Mouse (Mus musculus) megakaryocyte, embryonic 14.5 days (primary cell): Measurements from ENCODE around the gene Calr4. TPM values are rescaled to one million over a fixed set of nuclear protein-coding genes. Genes with fewer than 3 reads are reported as not detected.

ENCODE experiments used
- H3K27me3 ChIP-seq: replicated peaks from 2 replicates; pipeline ENCODE3; 2012; ENCODE audit warnings: inconsistent platforms
- H3K36me3 ChIP-seq: replicated peaks from 2 replicates; pipeline ENCODE3; 2012; ENCODE audit warnings: low read length, inconsistent platforms, mixed read lengths
- H3K4me1 ChIP-seq: 2 replicates; pipeline ENCODE4 v1.6.1; 2012; ENCODE audit warnings: inconsistent platforms
- H3K4me3 ChIP-seq: replicated peaks from 2 replicates; pipeline ENCODE3; 2012; ENCODE audit warnings: moderate library complexity, mild to moderate bottlenecking, inconsistent platforms
- H3K9me3 ChIP-seq: 2 replicates; pipeline ENCODE4 v1.6.1; 2012; ENCODE audit warnings: inconsistent platforms
- FLI1 ChIP-seq: IDR thresholded peaks from 2 replicates; pipeline ENCODE4 v1.6.1; 2012; ENCODE audit warnings: low read length, inconsistent platforms, mixed read lengths
- GATA1 ChIP-seq: IDR thresholded peaks from 3 replicates; pipeline ENCODE4 v1.6.1; 2012; ENCODE audit warnings: mixed read lengths, low read length, inconsistent platforms, borderline replicate concordance
- polyA plus RNA-seq: library from polyadenylated mRNA; stranded (reverse); fragments of >175 nt; gene quantifications from 2 replicates; pipeline ENCODE4 v1.2.3, GENCODE M21; 2012; ENCODE audit warnings: low replicate concordance; ENCODE audit not compliant: insufficient read depth

Calr4 gene
- polyA plus RNA-seq, 1 experiment: not detected

- no peaks in the 10 kb centered on the region for H3K27me3 ChIP-seq
- H3K4me3 ChIP-seq: no peak overlapping the region
- H3K36me3 ChIP-seq: no peaks in the 10 kb centered on the region
- H3K4me1 ChIP-seq: peaks cover 10% of the 10 kb centered on the region
- no peaks in the 10 kb centered on the region for H3K9me3 ChIP-seq
- TF ChIP-seq GATA1 (no peak), FLI1 (no peak)
Observed at GRCm38 (mm10) chr4:109207524-109207923, 26.8 kb upstream of the Calr4 start.

GRCm38 (mm10) chr4:109210253-109210652 is 24.0 kb upstream of the Calr4 start:
- TF ChIP-seq GATA1: no peak
- TF ChIP-seq FLI1: no peak

GRCm38 (mm10) chr4:109210881-109211280 is 23.4 kb upstream of the Calr4 start:
- Histone ChIP-seq H3K27me3 (no peaks in the 10 kb centered on the region), H3K4me1 (peaks cover 17% of the 10 kb centered on the region), H3K4me3 (no peak overlapping the region), H3K9me3 (no peaks in the 10 kb centered on the region), H3K36me3 (no peaks in the 10 kb centered on the region)
- no peak for TF ChIP-seq GATA1
- no peak for TF ChIP-seq FLI1

More at GRCm38 (mm10) chr4:109210253-109210652, 24.0 kb upstream of the Calr4 start:
- no peaks in the 10 kb centered on the region for H3K27me3 ChIP-seq
- no peaks in the 10 kb centered on the region for H3K36me3 ChIP-seq
- no peak overlapping the region for H3K4me3 ChIP-seq
- peaks cover 17% of the 10 kb centered on the region for H3K4me1 ChIP-seq
- H3K9me3 ChIP-seq: no peaks in the 10 kb centered on the region

GRCm38 (mm10) chr4:109213986-109214385 is 20.3 kb upstream of the Calr4 start:
- TF ChIP-seq FLI1 (no peak), GATA1 (no peak)
- H3K4me1 ChIP-seq: peaks cover 8% of the 10 kb centered on the region
- H3K4me3 ChIP-seq: no peak overlapping the region
- no peaks in the 10 kb centered on the region for H3K36me3 ChIP-seq
- H3K27me3 ChIP-seq: peaks cover 13% of the 10 kb centered on the region
- H3K9me3 ChIP-seq: no peaks in the 10 kb centered on the region

- H3K27me3 ChIP-seq: peaks cover 19% of the 10 kb centered on the region
- no peaks in the 10 kb centered on the region for H3K9me3 ChIP-seq
- H3K36me3 ChIP-seq: no peaks in the 10 kb centered on the region
- no peak overlapping the region for H3K4me3 ChIP-seq
- H3K4me1 ChIP-seq: peaks cover 8% of the 10 kb centered on the region
- no peak for TF ChIP-seq FLI1
Observed at GRCm38 (mm10) chr4:109218008-109218407, 16.3 kb upstream of the Calr4 start.

- no peak for TF ChIP-seq GATA1
- no peak for TF ChIP-seq FLI1
- Histone ChIP-seq H3K9me3 (no peaks in the 10 kb centered on the region), H3K36me3 (no peaks in the 10 kb centered on the region), H3K27me3 (peaks cover 21% of the 10 kb centered on the region), H3K4me1 (peaks cover 4% of the 10 kb centered on the region; the same call in 1 of the 2 replicates), H3K4me3 (no peak overlapping the region)
Observed at GRCm38 (mm10) chr4:109220441-109220940, 13.8 kb upstream of the Calr4 start.

- H3K4me3 ChIP-seq: no peak overlapping the region
- no peaks in the 10 kb centered on the region for H3K36me3 ChIP-seq
- TF ChIP-seq FLI1: no peak
- TF ChIP-seq GATA1: no peak
- H3K27me3 ChIP-seq: peaks cover 21% of the 10 kb centered on the region
- no peaks in the 10 kb centered on the region for H3K9me3 ChIP-seq
- peaks cover 4% of the 10 kb centered on the region; the same call in 1 of the 2 replicates for H3K4me1 ChIP-seq
Observed at GRCm38 (mm10) chr4:109222001-109222400, 12.3 kb upstream of the Calr4 start.

- Histone ChIP-seq H3K36me3 (no peaks in the 10 kb centered on the region), H3K4me1 (peaks cover 4% of the 10 kb centered on the region; the same call in 1 of the 2 replicates), H3K4me3 (no peak overlapping the region), H3K9me3 (no peaks in the 10 kb centered on the region), H3K27me3 (peaks cover 10% of the 10 kb centered on the region)
- TF ChIP-seq GATA1 (no peak), FLI1 (no peak)
Observed at GRCm38 (mm10) chr4:109224762-109225552, 9.3 kb upstream of the Calr4 start.

- Histone ChIP-seq H3K4me3 (no peak overlapping the region), H3K36me3 (no peaks in the 10 kb centered on the region), H3K9me3 (no peaks in the 10 kb centered on the region), H3K4me1 (peaks cover 4% of the 10 kb centered on the region; the same call in 1 of the 2 replicates), H3K27me3 (peaks cover 7% of the 10 kb centered on the region)
- TF ChIP-seq GATA1 (no peak), FLI1 (no peak)
Observed at GRCm38 (mm10) chr4:109225606-109226005, 8.7 kb upstream of the Calr4 start.

GRCm38 (mm10) chr4:109226071-109226470 is 8.2 kb upstream of the Calr4 start:
- H3K4me3 ChIP-seq: no peak overlapping the region
- peaks cover 6% of the 10 kb centered on the region for H3K27me3 ChIP-seq
- H3K4me1 ChIP-seq: peaks cover 4% of the 10 kb centered on the region; the same call in 1 of the 2 replicates
- no peaks in the 10 kb centered on the region for H3K36me3 ChIP-seq
- TF ChIP-seq GATA1 (no peak), FLI1 (no peak)
- H3K9me3 ChIP-seq: no peaks in the 10 kb centered on the region
